Mouse (Mus musculus): ENCODE measurements at regions not wholly inside any gene's neighbourhood (a gene's known extent, or its start where the extent isn't known, plus 50 kb on each side); places are given as distances from the start of the nearest gene placed in this dataset.

DNA sequence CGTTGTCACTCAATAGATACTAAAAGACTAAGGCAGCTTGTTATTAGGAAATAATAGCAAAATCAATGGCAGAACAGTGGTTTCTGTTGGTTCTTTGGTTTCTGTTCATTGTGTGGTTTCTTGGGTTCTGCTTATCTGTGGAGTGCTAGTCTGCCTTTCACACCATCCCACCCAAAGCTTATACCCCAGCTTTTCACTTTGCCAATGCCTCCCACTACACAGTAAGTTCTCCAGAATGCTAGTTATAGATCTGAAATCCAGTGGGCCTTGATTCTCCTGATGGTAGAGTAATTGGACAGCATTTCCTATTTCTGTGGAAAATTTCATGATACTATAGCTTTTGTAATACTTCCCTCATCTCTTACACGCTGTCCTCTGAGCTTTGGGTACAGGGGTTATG, 700.8 kb upstream of the 1700009N14Rik start:
- ATAC-seq (no peak), DNase-seq (no peak)
- Histone ChIP-seq H3K4me2 (ENCODE audit: low read depth) (no peak overlapping the region), H3K36me3 (ENCODE audit: insufficient read depth) (no peaks in the 10 kb centered on the region), H3K27me3 (ENCODE audit: insufficient read depth, low read length) (no peaks in the 10 kb centered on the region), H3K4me3 (ENCODE audit: low read depth, low read length) (no peak overlapping the region), H3K4me1 (ENCODE audit: insufficient read depth) (no peaks in the 10 kb centered on the region), H3K27ac (ENCODE audit: low read depth, low read length) (no peak overlapping the region), H3K9ac (no peak overlapping the region), H3K9me3 (ENCODE audit: low read length) (no peaks in the 10 kb centered on the region)
- no peak for TF ChIP-seq CTCF (IDR thresholded peaks at IDR 0.05; ENCODE audit: low read depth)
- WGBS = 68% methylated on average over 2 of the region's 2 CpGs

DNA sequence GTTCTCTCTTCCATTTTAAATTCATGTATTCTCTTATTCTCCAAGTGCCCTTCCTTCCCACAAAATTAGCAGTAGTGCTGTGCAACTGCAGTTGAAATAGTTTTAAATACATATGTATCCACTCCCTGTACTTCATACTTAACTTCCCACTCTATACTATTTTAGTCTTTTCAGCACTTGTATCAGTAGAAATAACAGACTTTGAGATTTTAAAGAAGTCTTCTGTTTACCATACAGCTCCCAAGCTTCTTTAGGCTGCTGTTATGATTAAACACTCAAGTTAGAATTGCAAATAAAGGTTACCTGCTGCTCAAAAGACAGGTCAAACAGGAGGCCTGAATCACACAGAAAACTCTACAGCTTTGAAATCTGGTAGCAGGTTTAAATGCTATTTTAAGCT, 665.1 kb upstream of the 1700009N14Rik start:
- Histone ChIP-seq H3K9ac (no peak overlapping the region), H3K4me3 (ENCODE audit: low read depth, low read length) (no peak overlapping the region), H3K36me3 (ENCODE audit: insufficient read depth) (no peaks in the 10 kb centered on the region), H3K4me1 (ENCODE audit: insufficient read depth) (no peaks in the 10 kb centered on the region), H3K27me3 (ENCODE audit: insufficient read depth, low read length) (no peaks in the 10 kb centered on the region), H3K27ac (ENCODE audit: low read depth, low read length) (no peak overlapping the region), H3K9me3 (ENCODE audit: low read length) (no peaks in the 10 kb centered on the region), H3K4me2 (ENCODE audit: low read depth) (no peak overlapping the region)
- ATAC-seq (no peak), DNase-seq (peak; percentile 4)
- TF ChIP-seq CTCF (IDR thresholded peaks at IDR 0.05; ENCODE audit: low read depth) = no peak

DNA sequence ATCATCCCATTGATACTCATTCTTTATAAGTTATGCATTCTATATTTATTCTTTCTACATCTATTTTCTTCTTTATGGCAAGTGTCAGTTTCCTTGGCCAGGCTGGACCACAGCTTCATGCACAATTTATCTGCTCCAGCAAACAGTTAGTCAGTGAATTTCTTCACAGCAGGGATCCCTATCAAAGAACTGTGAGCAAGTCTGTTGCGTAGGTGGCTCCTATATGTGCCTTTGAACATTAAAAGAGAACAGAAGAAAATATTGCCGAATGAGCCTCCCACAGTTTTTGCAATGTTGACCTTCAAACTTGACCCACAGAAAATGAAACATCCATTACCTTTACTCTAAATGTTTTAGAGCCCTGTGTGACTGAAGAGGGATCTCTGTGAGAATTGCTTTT, 625.0 kb upstream of the 1700009N14Rik start:
- Histone ChIP-seq H3K36me3 (ENCODE audit: insufficient read depth) (no peaks in the 10 kb centered on the region), H3K27ac (ENCODE audit: low read depth, low read length) (no peak overlapping the region), H3K4me3 (ENCODE audit: low read depth, low read length) (no peak overlapping the region), H3K4me1 (ENCODE audit: insufficient read depth) (no peaks in the 10 kb centered on the region), H3K9ac (no peak overlapping the region), H3K27me3 (ENCODE audit: insufficient read depth, low read length) (no peaks in the 10 kb centered on the region), H3K9me3 (ENCODE audit: low read length) (no peaks in the 10 kb centered on the region), H3K4me2 (ENCODE audit: low read depth) (no peak overlapping the region)
- ATAC-seq (no peak), DNase-seq (no peak)
- TF ChIP-seq CTCF (IDR thresholded peaks at IDR 0.05; ENCODE audit: low read depth) = no peak
- 80% methylated on average over 2 of the region's 2 CpGs for WGBS

DNA sequence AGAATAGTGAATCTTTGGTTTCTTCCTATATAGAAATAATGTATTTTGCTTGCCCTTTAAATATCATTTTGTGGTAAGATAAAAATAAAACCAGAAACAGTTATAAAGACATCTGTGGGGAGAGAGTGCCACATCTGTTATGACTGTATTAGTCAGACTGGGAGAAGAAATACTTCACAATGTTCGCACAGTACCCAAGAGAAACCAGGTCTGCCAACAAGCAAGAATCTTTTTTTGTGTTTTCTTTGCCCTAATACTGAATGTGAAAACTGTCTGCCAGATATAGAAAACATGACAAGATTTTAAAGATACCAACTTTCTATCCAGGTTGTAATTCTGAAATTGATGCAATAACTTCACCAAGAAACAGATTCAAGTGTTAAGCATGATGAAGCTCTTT, 601.8 kb upstream of the 1700009N14Rik start:
- no peaks in the 10 kb centered on the region for H3K4me1 ChIP-seq (ENCODE audit: insufficient read depth)
- DNase-seq (no peak), ATAC-seq (no peak)
- no peak overlapping the region for H3K4me3 ChIP-seq (ENCODE audit: low read depth, low read length)
- no peaks in the 10 kb centered on the region for H3K9me3 ChIP-seq (ENCODE audit: low read length)
- no peak overlapping the region for H3K27ac ChIP-seq (ENCODE audit: low read depth, low read length)
- H3K36me3 ChIP-seq (ENCODE audit: insufficient read depth) = no peaks in the 10 kb centered on the region
- no peak for TF ChIP-seq CTCF (IDR thresholded peaks at IDR 0.05; ENCODE audit: low read depth)
- no peaks in the 10 kb centered on the region for H3K27me3 ChIP-seq (ENCODE audit: insufficient read depth, low read length)
- no peak overlapping the region for H3K4me2 ChIP-seq (ENCODE audit: low read depth)
- WGBS = 77% methylated on average over 1 of the region's 1 CpGs
- no peak overlapping the region for H3K9ac ChIP-seq

DNA sequence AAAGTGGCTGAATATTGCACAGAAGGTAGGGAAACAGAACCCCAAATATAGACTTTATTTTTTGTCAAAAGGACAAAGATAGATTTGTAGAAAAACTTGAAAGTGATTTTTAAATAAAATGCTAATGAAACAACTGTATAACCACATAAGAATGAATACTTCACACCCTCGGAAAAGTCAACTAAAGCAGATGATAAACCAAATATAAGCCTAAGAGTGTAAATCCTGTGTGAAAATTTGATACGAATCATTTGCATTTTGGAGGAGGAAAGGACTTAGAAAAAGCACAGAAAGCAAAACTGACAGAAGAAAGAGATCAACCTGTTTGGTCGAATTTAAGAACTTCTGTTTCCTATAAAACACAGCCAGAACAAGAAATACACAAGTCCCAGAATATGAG, 595.7 kb upstream of the 1700009N14Rik start:
- H3K9me3 ChIP-seq (ENCODE audit: low read length) = no peaks in the 10 kb centered on the region
- 62% methylated on average over 3 of the region's 3 CpGs for WGBS
- H3K27me3 ChIP-seq (ENCODE audit: insufficient read depth, low read length) = no peaks in the 10 kb centered on the region
- no peak overlapping the region for H3K27ac ChIP-seq (ENCODE audit: low read depth, low read length)
- ATAC-seq (no peak), DNase-seq (no peak)
- TF ChIP-seq CTCF (IDR thresholded peaks at IDR 0.05; ENCODE audit: low read depth) = no peak
- H3K36me3 ChIP-seq (ENCODE audit: insufficient read depth) = no peaks in the 10 kb centered on the region
- no peak overlapping the region for H3K4me2 ChIP-seq (ENCODE audit: low read depth)
- no peaks in the 10 kb centered on the region for H3K4me1 ChIP-seq (ENCODE audit: insufficient read depth)
- H3K9ac ChIP-seq = no peak overlapping the region
- no peak overlapping the region for H3K4me3 ChIP-seq (ENCODE audit: low read depth, low read length)

DNA sequence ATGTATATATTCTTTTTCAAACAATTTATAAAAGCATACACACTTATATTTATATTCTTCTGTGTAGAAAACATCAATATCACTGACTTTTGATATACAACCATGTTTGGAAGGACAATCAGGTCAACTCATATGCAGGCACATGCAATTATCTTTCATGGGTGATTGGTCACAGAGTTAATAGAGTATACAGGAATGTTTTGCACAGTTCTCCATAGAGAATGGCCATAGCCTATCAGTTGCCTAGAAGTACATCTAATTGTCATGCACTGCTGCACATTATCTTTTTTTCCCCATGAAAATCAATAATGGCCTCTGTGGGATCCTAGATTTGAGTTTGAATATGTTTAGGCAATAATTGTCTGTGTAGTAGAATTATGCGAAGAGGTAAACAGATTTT, 549.5 kb upstream of the 1700009N14Rik start:
- Histone ChIP-seq H3K4me3 (ENCODE audit: low read depth, low read length) (no peak overlapping the region), H3K27ac (ENCODE audit: low read depth, low read length) (no peak overlapping the region), H3K4me2 (ENCODE audit: low read depth) (no peak overlapping the region), H3K27me3 (ENCODE audit: insufficient read depth, low read length) (no peaks in the 10 kb centered on the region), H3K9ac (no peak overlapping the region), H3K4me1 (ENCODE audit: insufficient read depth) (no peaks in the 10 kb centered on the region), H3K9me3 (ENCODE audit: low read length) (peaks cover 4% of the 10 kb centered on the region; the same call in 1 of the 2 replicates), H3K36me3 (ENCODE audit: insufficient read depth) (no peaks in the 10 kb centered on the region)
- WGBS = 94% methylated on average over 1 of the region's 1 CpGs
- ATAC-seq = no peak
- no peak for DNase-seq
- TF ChIP-seq CTCF (IDR thresholded peaks at IDR 0.05; ENCODE audit: low read depth) = no peak

DNA sequence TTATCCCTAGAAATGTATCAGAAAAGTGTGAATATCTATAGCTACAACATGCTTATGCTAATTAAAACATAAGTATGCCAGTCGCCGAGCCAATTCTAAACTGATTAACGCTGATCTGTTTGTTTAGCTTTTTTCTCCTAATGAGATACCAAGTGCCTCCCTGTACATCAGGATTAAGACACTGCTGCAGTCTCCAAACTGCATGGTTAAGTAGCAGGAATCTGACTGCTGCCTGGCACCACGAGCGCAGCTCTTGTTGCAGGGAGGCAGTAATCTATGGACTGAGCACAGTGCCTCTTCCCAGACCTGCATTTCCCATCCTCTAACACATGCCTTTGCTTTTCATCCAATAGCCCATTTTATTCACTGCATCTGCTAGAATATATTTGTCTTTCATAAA, 523.3 kb upstream of the 1700009N14Rik start:
- no peak overlapping the region for H3K4me3 ChIP-seq (ENCODE audit: low read depth, low read length)
- H3K27me3 ChIP-seq (ENCODE audit: insufficient read depth, low read length) = no peaks in the 10 kb centered on the region
- no peaks in the 10 kb centered on the region for H3K9me3 ChIP-seq (ENCODE audit: low read length)
- ATAC-seq (peak; percentile 12; the same call in 1 of the 2 replicates), DNase-seq (peak; percentile 22)
- no peak overlapping the region for H3K27ac ChIP-seq (ENCODE audit: low read depth, low read length)
- no peak for TF ChIP-seq CTCF (IDR thresholded peaks at IDR 0.05; ENCODE audit: low read depth)
- no peaks in the 10 kb centered on the region for H3K36me3 ChIP-seq (ENCODE audit: insufficient read depth)
- H3K4me1 ChIP-seq (ENCODE audit: insufficient read depth) = no peaks in the 10 kb centered on the region
- no peak overlapping the region for H3K9ac ChIP-seq
- 23% methylated on average over 5 of the region's 5 CpGs for WGBS
- no peak overlapping the region for H3K4me2 ChIP-seq (ENCODE audit: low read depth)

DNA sequence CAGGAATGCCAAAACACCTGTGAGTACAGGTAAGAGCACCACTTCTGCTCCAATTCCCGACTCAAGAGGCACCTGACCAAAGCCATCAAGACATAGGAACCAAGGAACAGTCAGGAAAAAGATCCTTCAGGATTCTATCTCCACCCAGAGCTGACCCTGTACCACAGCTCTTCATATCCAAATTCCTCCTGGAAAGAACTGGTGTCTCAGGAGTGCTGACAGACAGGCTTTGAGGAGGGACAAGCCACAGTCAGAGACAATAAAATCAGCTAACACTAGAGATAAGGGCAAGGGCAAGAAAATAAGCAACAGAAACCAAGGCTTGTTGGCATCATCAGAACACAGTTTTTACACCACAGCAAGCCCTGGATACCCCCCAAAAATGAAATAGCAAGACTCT, 496.5 kb upstream of the 1700009N14Rik start:
- Histone ChIP-seq H3K9me3 (ENCODE audit: low read length) (no peaks in the 10 kb centered on the region), H3K27ac (ENCODE audit: low read depth, low read length) (no peak overlapping the region), H3K36me3 (ENCODE audit: insufficient read depth) (no peaks in the 10 kb centered on the region), H3K27me3 (ENCODE audit: insufficient read depth, low read length) (no peaks in the 10 kb centered on the region), H3K9ac (no peak overlapping the region), H3K4me2 (ENCODE audit: low read depth) (no peak overlapping the region), H3K4me1 (ENCODE audit: insufficient read depth) (no peaks in the 10 kb centered on the region), H3K4me3 (ENCODE audit: low read depth, low read length) (no peak overlapping the region)
- TF ChIP-seq CTCF (IDR thresholded peaks at IDR 0.05; ENCODE audit: low read depth) = no peak
- WGBS = 38% methylated on average over 1 of the region's 1 CpGs
- no peak for ATAC-seq
- no peak for DNase-seq
